Mouse (Mus musculus) ES-E14 (cell line): ENCODE results near the gene 1500009L16Rik. TPM values are rescaled to one million over a fixed set of nuclear protein-coding genes. Genes with fewer than 3 reads are reported as not detected.

Experiments
- DNase-seq: peaks from one replicate; pipeline ENCODE4 v3.0.0-alpha.2; 2013; ENCODE audit warnings: low read depth, low spot score
- H3K27ac ChIP-seq: 2 replicates; pipeline ENCODE4 v1.5.1; 2012; ENCODE audit warnings: low read depth, mild to moderate bottlenecking, low read length, moderate library complexity, mixed read lengths; ENCODE audit not compliant: poor library complexity, insufficient read depth, severe bottlenecking
- H3K36me3 ChIP-seq: 2 replicates; pipeline ENCODE4 v1.6.1; 2012; ENCODE audit warnings: mild to moderate bottlenecking, low read length, moderate library complexity, mixed read lengths; ENCODE audit not compliant: control insufficient read depth, poor library complexity, insufficient read depth, severe bottlenecking
- H3K4me1 ChIP-seq, 2 experiments: fragments of 150-350 bp in 1 of 2; sonication (generic) in 1 of 2; 2 replicates each; pipeline ENCODE4 v1.6.1; 2012; ENCODE audit warnings: low read length in 2 of 2, mild to moderate bottlenecking in 1 of 2, mixed read lengths in 1 of 2; ENCODE audit not compliant: control insufficient read depth in 2 of 2, insufficient read depth in 2 of 2, poor library complexity in 1 of 2
- H3K4me3 ChIP-seq, 2 experiments: fragments of 150-350 bp in 1 of 2; sonication (generic) in 1 of 2; 2 replicates each; pipeline ENCODE4 v1.5.1; 2012; ENCODE audit warnings: low read length in 2 of 2, low read depth in 1 of 2, mild to moderate bottlenecking in 1 of 2, mixed read lengths in 1 of 2; ENCODE audit not compliant: insufficient read depth in 1 of 2, poor library complexity in 1 of 2, severe bottlenecking in 1 of 2
- H3K9ac ChIP-seq: 2 replicates; pipeline ENCODE4 v1.6.1; 2012; ENCODE audit warnings: low read depth, mild to moderate bottlenecking, low read length, mixed read lengths; ENCODE audit not compliant: poor library complexity, insufficient read depth, severe bottlenecking
- H3K9me3 ChIP-seq: fragments of 150-350 bp; sonication (generic); 2 replicates; pipeline ENCODE4 v1.6.1; 2012; ENCODE audit warnings: low read depth, mild to moderate bottlenecking, low read length; ENCODE audit not compliant: control insufficient read depth, insufficient read depth
- CHD2 ChIP-seq: IDR thresholded peaks from 2 replicates; pipeline ENCODE4 v1.6.1; 2014; ENCODE audit warnings: mild to moderate bottlenecking, low read depth, low read length, inconsistent platforms
- HCFC1 ChIP-seq: IDR thresholded peaks from 2 replicates; pipeline ENCODE4 v1.6.1; 2012; ENCODE audit warnings: low read length, inconsistent platforms, borderline replicate concordance; ENCODE audit not compliant: insufficient read depth
- MAFK ChIP-seq: IDR thresholded peaks from 2 replicates; pipeline ENCODE4 v1.6.1; 2014; ENCODE audit warnings: mild to moderate bottlenecking, low read depth, low read length, inconsistent platforms; ENCODE audit not compliant: insufficient read depth
- ZC3H11A ChIP-seq: IDR thresholded peaks from 2 replicates; pipeline ENCODE4 v1.6.1; 2012; ENCODE audit warnings: low read depth, mild to moderate bottlenecking, inconsistent platforms, low read length, borderline replicate concordance
- ZNF384 ChIP-seq: IDR thresholded peaks from 2 replicates; pipeline ENCODE4 v1.6.1; 2012; ENCODE audit warnings: low read depth, low read length, inconsistent platforms
- in situ Hi-C, 2 experiments: fragments of 600-800 bp; cut with MboI; formaldehyde crosslinking; loops; one replicate each; pipeline ENCODE4 v1.15.1; 2025; ENCODE audit warnings: low sequenced_read_pairs in 2 of 2, inconsistent platforms in 1 of 2; ENCODE audit not compliant: unreplicated experiment in 2 of 2
- total RNA-seq: library from RNA; depleted of rRNA; stranded (reverse); fragments of 300-350 nt; gene quantifications from 2 replicates; pipeline ENCODE4 v1.2.3, GENCODE M21; 2012; rRNA removed

1500009L16Rik gene
- total RNA-seq, 1 experiment = 35.3 TPM

GRCm38 (mm10) chr10:83804021-83804420, 81.4 kb downstream of the 1500009L16Rik start:
- H3K27ac ChIP-seq = no peak overlapping the region
- H3K9me3 ChIP-seq = no peaks in the 10 kb centered on the region
- in situ Hi-C loops = no loop called here
- no peaks in the 10 kb centered on the region for H3K36me3 ChIP-seq
- no peak overlapping the region for H3K4me3 ChIP-seq
- TF ChIP-seq ZNF384 (no peak), ZC3H11A (no peak), CHD2 (no peak), HCFC1 (no peak), MAFK (no peak)
- no peak for DNase-seq
- no peaks in the 10 kb centered on the region for H3K4me1 ChIP-seq
- no peak overlapping the region for H3K9ac ChIP-seq

GRCm38 (mm10) chr10:83805201-83805718, 82.6 kb downstream of the 1500009L16Rik start:
- no peak overlapping the region for H3K4me3 ChIP-seq
- H3K9me3 ChIP-seq = no peaks in the 10 kb centered on the region
- DNase-seq = no peak
- TF ChIP-seq MAFK (no peak), CHD2 (no peak), HCFC1 (no peak), ZNF384 (no peak)
- H3K27ac ChIP-seq = no peak overlapping the region
- H3K4me1 ChIP-seq = no peaks in the 10 kb centered on the region
- H3K36me3 ChIP-seq = no peaks in the 10 kb centered on the region
- in situ Hi-C loops = no loop called here
- H3K9ac ChIP-seq = no peak overlapping the region

GRCm38 (mm10) chr10:83807251-83807650, 84.6 kb downstream of the 1500009L16Rik start:
- TF ChIP-seq CHD2 (no peak), ZC3H11A (no peak), ZNF384 (no peak), MAFK (no peak), HCFC1 (no peak)
- Histone ChIP-seq H3K4me1 (no peaks in the 10 kb centered on the region), H3K9me3 (no peaks in the 10 kb centered on the region), H3K4me3 (peak overlapping the region; percentile 46 to 59; a peak in 3 of 4 replicates), H3K9ac (no peak overlapping the region), H3K36me3 (no peaks in the 10 kb centered on the region), H3K27ac (no peak overlapping the region)
- DNase-seq = no peak
- in situ Hi-C loops = no loop called here

Other genes with a start within 250 kb of the 1500009L16Rik start
- gene Aldh1l2, start 188.7 kb upstream of the 1500009L16Rik start, total RNA-seq = 2.0 and 3.4 TPM in 2 replicates
- 33.9 and 38.2 TPM in 2 replicates for gene Washc4, start 179.1 kb upstream of the 1500009L16Rik start, total RNA-seq
- gene Appl2, start 74.1 kb upstream of the 1500009L16Rik start, total RNA-seq = 13.9 and 20.6 TPM in 2 replicates